Mouse (Mus musculus): ENCODE data around the gene Abhd14b.

Abhd14b gene

DNA sequence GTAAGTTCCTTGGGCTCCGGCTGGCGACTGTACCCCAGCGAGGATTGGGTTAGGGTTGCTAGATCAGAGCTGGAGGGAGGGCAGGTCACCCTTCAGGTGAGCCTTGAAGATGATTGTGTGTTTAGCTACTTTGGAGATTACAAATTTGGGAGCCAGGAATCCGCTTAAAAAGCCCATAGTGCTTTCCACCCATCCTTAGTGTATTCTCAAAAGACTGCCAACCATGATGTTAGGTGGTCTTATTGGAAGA is 17.3 kb upstream of the Abhd14b start:
- DNase-seq: no peak

DNA sequence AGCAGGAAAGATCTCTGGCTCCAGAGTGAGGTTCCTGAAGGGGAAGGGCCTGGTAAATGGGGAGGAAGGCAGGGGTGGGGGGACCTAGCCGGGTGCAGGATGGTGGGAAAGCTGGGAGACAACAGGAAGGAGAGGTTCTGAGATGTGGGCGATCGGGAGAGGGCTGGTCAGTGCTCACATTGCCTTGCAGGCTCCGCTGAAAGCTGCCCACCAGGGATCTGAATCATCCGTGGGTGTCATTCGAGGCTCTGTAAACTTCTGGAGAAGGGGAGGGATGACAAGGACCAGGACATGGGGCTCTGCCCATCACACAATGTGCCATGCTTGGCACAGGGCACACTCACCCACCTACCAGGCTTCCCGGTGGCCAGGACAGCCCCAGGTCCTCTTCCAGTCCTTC is 13.9 kb upstream of the Abhd14b start:
- no peak for DNase-seq

DNA sequence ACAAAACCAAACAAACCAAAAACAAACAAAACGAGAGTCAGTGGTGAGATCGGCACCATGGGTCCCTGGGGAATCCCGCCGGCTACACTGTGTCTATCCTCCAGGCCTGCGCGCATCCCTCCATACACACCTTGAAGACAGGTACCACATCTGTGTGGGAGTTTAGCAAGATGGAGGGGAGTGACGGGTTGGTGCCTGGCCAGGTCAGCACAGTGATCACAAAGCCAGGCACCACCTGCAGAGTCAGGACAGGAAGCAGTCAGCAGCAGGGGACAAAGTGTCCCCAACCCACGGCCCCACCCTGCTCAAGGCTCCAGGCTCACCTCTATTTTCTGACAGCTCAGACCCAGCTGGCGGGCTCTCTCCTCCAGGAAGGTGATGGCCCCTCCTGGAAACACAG is 10.7 kb upstream of the Abhd14b start:
- no peak for DNase-seq

DNA sequence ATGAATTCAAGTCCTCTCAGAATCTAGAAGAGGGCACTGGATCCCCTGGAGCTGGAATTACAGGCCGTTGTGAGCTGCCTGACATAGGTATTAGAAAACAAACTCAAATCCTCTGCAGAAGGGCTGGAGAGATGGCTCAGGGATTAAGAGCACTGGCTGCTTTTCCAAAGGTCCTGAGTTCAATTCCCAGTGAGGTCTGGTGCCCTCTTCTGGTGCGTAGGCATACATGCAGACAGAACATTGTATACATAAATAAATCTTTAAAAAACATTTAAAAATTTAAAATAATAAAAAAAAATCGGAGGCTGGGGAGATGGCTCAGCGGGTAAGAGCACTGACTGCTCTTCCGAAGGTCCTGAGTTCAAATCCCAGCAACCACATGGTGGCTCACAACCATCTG is 4.6 kb upstream of the Abhd14b start:
- no peak for DNase-seq

DNA sequence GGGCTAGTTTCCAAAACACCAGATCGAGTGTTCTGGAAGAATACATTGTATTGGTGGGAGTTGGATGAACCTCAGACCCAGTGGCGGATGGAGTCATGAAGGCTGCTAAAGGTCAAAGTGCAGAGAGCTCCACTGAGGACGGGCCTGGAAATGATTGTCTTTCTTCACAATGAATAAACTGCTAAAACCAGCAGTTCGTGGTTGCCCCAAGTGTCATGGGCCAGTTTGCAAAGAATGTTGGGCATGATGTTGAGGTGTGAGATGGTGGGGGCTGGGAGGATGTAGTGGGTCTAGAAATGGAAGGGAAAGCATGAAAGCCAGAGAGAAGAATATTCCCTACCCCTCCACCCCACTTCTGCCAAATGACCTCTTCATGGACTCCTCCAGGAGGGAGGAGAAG is 2.4 kb upstream of the Abhd14b start:
- DNase-seq: no peak

DNA sequence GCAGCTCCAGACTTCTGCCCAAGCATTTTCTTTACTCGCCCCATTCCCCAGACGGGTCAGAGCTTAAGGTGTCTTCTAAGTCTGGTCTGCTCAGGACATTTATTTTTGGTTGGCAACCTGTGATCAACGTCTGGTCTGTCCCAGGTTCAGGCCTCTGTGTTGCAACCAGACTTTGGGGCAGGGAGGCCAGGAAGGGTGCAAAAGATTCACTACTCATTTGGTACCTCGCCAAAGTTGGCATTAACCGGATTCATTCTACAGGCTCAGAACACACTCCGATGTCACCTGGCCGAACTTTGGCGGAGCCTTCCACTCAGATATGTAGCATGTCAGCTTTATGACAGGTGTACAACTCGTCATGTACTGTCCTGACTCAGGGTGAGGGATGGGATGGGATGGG is 692 bp downstream of the Abhd14b start:
- DNase-seq: no peak

DNA sequence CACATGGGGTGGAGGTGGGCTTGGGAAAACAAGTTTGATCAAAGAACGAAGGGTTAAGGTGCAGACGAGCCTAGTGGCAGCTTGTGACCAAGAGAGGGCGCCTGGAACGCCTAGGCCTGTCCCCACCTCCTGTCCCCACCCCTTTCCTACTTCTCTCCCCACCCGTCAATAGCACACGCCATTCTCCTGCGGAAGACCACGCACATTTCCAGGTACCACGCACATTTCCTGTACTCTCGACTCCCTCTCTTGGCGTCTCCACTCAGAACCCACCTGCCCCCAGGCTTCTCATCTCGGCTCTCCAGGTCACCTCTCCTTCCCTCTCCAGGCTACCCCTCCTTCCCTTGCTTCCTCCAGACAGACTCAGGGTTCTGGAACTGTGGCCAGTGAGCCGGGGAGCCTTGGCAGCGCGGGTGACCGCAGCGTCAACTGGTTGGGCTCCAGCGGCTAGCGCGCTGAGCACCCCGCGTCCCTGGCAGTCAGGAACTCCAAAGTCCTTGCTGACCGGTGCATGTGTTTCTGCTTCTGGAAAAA is 1.3 kb downstream of the Abhd14b start:
- DNase-seq: peak; percentile 78 to 80

DNA sequence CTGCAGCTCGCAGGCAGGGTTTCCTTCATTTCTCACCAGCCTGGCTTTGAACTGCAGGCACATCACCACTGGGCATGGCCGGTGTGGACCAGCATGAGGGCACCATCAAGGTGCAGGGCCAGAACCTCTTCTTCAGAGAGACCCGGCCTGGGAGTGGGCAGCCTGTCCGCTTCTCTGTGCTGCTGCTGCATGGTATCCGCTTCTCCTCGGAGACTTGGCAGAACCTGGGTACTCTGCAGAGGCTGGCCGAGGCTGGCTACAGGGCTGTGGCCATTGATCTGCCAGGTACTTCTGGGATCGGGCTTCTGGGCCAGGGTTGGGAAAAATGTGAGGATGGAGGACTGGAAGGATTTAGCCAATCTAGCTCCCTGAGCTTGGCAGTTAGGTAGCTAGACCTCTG is 2.7 kb downstream of the Abhd14b start:
- peak; percentile 27 to 30 for DNase-seq

DNA sequence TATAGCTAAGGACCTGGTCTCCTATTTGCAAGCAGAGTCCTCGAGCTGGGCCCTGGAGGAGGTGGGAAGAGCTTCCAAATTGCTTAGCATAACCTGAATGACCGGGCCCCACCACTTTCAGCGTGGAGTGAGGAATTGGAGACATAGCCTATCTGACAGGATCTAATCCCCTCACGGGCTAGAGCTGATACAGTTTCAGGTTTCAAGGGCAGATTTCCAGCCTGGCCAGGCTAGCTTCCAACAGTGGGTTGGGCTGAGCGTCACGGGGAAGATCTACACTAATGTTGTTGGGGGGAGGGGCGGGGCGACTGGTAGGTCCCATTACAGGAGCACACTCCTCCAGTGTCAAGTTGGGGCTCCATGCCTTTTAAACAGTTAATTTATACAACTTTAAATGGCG is 3.4 kb downstream of the Abhd14b start:
- DNase-seq: peak; percentile 72 to 73

DNA sequence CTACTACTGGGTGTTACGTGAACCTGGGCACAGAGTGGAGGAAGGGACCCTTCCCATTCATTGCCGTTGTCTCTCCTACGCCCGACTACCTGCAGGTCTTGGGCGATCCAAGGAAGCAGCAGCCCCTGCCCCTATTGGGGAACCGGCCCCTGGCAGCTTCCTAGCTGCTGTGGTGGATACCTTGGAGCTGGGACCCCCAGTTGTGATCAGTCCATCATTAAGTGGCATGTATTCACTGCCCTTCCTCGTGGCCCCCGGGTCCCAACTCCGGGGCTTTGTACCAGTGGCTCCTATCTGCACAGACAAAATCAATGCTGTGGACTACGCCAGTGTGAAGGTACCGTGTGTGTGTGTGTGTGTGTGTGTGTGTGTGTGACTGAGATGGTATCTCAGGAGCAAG is 4.0 kb downstream of the Abhd14b start:
- no peak for DNase-seq

DNA sequence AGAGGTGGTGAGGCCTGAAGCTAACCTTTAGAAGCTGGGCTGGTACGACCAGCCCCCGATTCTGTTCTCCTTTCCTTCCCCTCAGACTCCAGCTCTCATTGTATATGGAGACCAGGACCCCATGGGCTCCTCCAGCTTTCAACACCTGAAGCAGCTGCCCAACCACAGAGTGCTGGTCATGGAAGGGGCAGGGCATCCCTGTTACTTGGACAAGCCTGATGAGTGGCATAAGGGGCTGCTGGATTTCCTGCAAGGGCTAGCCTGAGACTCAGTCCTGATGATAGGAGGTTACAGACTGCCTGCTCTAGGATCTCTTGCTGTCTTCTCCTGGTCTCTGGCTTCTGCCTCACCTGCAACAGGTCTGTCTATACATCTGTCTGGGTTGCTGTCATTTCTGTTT is 4.6 kb downstream of the Abhd14b start:
- DNase-seq: no peak

DNA sequence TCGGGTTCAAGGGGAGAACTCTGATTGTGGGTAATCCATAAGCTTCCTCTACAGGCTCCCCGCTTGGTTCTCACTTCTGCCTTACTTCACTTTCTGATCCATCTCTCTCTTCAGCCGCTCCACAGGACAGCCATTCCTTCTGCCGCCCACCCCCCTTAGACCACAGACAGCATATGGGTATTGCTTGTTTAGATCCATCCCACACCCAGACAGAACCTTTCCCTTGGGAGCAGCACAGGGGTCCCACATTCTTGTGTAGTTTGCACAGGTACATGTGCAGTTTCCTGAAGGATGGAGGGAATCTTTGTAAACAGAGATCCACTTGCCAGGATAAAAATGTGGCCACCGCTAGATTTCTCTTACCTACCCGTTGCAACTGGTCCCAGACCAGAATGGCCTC is 5.1 kb downstream of the Abhd14b start:
- DNase-seq: peak in 1 of 2 experiments; percentile 17

DNA sequence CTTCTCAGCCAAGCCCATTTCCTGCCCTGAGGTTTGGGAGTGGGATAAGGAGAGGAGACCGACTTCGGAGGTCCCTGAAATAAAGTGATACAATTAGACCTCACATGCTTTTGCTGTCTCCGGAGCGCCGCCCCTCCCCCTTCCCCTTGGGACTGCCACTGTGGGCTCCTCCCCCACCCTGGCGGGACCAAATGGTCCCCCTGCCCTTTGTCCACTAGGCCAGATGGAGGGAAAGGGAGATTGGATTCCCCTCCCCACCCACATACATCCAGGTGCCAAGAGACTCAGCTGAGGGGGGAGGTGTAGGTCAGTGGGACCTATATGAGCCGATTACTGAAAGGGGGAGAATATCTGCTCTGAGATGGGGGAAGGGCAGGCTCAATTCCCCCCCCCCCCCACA is 5.6 kb downstream of the Abhd14b start:
- DNase-seq: peak; percentile 79 to 90

DNA sequence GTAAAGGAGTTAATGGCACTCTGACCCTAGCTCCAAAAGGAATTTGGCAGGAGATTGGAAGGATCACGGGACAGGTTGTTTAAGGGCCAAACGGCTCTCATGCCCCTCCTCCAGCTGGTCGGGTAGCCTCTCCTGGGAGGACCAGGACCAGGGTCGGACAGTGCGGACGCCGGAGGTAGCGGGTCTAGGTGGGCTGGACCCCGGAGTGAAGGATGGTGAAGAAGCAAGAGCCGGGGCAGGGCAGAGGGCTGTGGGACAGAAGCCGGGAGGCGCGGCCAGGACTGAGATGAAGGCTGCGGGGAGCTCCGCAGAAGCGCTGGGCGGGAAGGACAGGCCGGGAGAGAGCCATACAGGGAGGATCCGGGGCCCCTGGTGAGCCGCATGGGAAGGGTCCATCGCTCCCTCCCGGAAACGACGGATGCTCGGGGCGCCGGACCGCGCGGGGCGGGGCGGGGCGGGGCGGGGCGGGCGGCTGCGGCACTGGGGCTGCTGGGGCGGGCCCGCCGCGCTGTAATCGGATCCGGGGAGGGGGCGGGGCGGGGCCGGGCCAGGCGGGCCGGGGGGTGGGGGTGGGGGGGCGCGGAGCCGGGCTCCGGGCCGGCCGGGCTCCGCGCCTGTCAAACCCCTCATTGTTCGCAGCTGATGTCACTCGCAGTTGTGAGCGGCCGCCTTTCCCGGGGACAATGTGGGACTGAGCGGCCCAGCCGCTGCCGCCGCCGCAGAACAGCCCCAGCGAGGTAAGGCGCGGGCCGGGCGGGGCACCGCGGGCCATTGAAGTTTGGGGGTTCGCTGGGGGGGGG is 6.2 kb downstream of the Abhd14b start, which contains the start of gene Pcbp4:
Gene Pcbp4, plus strand, starts transcription at position 21 of the 800 bp plus-strand sequence.
- DNase-seq: peak; percentile 63 to 68

DNA sequence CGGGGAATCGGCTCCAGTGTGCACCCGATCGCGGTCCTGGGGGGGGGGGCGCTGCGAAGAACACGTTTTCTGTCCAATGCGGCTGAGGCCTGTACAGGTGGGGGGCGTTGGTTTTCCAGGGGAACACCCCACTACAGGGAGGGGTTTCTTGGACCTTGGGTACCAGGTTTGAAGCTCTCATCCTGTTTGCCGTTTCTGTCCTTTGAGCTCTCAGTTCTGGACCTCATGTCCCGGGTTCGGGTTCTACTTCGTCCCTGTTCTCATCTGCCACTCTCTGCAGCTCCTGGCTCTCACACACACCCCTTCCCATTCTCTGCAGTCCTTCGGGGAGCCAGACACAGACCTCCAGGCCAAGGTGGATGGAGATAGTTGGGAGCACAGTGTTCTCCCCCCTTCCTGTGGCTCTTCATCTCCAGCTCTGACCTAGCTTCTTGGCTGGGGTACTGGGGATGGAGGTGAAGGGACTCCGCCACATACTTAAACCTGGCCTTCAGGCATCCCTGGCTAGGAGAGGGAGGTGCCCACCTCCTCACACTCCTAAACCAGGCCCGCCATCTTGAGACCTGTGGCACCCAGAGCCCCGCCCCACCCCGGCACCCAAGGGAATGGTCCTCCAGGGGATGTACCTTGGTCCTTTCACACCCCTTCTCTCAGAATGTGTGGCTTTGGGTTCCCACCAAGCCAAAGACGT is 7.0 kb downstream of the Abhd14b start:
- peak; percentile 39 to 51 for DNase-seq

DNA sequence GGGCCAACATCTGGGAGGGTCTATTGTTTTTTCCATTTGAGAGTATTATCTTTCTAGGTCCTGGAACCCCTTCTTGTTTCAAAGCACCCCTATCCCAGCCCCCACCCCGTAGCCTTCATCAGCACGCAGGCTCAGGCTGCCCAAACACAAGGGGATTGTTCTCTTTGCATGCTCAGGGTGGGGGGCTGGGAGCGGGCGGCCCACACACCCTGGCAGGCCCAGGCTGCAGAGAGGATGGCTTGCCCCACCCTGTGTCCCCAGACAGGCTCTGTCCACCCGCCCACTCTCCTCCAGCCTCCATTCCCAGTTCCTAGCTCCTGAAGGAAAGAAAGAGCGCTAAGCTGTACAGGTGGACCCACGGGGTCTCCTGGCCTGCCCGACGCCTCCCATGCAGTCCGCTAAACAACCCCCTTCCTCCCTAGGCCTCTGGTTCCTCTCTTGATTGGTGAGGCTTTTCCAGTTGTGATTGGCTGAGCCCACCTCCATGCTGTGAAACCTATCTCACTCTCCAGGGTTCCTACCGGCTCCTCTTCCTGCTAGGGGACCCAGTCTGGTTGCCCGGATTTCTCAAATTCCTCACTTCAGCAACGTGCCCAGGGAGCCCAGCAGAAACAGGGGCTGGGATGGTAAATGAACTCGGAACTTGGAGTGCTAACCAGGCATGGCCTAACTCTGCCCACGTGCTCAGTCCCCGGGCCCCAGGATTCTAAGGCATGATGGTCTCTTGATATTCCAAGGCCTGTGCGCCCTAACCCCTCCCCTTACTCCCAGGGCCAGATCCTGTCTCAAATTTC is 7.8 kb downstream of the Abhd14b start:
- peak in 1 of 2 experiments; percentile 20 for DNase-seq

DNA sequence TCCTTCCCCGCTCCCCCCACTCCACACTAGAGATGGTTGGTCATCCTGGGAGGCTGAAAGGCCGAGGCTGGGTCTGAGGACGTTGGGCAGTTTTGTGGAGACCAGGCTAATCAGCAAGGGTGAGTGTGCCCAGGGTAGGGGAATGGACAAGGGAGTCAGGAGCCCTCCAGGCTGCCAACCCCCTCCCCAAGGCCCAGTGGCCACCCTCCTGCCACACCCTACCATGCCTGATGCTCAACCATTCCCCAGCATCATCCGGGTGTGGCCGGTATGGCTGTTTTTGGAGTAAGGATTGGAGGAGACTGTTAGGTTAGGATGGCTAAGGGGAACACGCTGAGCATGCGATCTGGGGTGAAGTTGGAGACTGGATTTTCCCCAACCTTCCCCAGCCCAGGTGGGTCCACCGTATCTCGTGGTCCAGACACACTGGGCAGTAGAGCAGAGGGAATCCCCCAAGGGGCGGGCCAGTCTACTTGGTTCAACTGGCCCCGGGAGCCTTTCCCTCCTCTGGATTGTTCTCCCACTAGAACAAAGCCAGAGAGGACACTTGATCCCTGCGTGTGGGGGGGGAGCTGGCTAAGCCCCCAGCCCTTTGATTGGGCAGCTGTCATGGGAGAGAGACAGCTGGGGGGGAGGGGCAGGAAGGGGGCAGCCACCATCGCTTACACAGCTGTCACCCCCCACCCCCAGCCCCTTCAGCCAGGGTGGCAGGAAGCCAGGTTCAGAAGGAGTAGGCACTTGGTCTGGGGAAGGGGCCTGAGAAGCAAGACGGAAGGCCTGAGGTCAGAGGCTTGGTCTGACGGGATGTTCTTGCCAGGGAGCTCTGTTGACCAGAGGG is 9.3 kb downstream of the Abhd14b start:
- peak; percentile 20 to 37 for DNase-seq

DNA sequence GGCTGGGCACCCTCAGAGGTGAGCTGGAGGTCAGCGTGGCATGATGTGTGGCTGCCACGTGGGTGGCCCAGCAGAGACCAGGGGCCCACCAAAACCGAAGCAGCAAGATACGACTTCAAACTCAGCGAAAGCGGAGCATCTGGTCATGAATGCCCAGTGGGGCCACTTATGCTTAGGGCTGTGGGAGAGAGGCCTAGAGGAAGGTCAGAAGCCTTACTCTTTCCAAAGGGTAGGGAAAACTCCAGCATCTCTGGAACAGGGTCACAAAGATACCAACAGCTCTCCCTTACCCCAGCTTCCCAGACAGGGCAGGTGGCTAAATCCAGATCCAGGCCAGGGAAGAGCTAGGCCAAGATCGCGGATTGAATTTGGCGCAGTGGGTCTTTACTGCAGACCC is 9.9 kb downstream of the Abhd14b start:
- peak; percentile 13 to 14 for DNase-seq

DNA sequence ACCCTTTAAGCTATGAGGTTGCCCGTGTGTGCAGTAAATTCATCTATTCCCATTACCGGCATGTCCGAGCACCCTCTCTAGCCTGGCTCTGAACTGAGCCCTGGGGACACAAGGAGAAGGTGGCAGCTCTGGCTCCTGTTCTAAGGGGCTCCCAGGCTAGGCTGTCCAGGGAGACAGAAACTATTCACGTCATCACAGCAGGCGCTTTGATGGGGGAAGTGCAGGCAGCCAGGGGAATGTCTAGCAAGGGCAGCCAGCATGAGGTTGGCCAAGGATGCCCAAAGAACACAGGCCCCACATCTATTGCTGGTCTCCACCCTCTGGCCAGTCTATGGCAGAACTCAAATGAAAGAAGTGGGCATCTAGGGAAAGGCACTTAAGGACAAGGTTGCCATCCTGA is 10.7 kb downstream of the Abhd14b start:
- DNase-seq: peak in 1 of 2 experiments; percentile 29

DNA sequence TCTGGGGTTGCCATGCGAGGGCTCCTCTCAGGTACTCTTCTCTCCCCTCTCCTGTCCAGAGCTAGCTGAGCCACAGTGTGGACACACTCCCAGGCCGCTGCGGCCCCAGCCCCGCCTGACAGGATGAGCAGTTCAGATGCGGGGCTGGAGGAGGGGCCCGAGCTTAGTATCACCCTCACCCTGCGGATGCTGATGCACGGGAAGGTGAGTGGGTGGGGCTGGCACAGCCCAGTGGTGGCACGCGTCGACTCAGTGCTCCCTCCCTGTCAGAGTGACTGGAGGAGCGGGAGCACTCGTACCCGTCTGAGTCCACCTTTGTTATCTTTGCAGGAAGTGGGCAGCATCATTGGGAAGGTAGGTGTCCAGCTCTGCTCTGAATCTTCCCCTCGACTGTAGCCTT is 12.7 kb downstream of the Abhd14b start:
- DNase-seq: peak in 1 of 2 experiments; percentile 55

DNA sequence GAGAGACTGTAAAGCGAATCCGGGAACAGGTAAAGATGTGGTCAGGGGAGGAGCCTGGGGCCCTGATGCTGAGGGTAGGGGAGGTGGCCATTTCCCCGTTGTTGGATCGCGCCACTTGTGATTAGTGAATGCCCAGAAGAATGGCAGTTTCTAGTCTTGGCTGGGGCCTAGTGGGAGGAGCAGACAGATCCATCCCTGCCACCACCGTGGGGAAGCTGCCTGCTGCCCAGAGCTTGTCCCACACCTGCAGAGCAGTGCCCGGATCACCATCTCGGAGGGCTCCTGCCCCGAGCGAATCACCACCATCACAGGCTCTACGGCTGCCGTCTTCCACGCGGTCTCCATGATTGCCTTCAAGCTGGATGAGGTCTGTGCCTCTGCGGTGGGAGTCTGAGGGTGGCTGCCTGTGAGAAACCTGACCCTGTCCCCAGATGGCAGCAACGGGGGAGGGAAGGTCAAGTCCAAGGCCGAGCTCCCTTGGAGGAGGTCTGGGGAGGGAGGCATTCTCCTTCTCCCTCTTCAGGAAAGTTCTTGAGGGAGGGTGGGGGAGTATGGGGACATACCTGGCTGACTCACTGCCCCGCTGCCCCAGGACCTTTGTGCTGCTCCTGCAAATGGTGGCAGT is 13.3 kb downstream of the Abhd14b start:
- peak; percentile 78 to 82 for DNase-seq

DNA sequence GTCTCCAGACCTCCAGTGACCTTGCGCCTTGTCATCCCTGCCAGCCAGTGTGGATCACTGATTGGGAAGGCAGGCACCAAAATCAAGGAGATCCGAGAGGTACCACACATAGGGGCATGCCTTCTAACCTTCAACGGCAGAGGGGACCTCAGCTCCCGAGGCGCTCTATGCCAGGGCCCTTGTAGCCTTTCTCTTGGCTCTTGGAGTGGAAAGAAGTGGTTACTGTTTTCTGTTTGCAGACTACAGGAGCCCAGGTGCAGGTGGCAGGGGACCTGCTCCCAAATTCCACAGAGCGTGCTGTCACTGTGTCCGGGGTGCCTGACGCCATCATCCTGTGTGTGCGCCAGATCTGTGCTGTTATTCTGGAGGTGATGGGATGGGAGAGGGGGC is 13.8 kb downstream of the Abhd14b start:
- peak in 1 of 2 experiments; percentile 53 for DNase-seq

Data from cerebellum, postnatal 36 days (tissue).